In the genomic region with DNA sequence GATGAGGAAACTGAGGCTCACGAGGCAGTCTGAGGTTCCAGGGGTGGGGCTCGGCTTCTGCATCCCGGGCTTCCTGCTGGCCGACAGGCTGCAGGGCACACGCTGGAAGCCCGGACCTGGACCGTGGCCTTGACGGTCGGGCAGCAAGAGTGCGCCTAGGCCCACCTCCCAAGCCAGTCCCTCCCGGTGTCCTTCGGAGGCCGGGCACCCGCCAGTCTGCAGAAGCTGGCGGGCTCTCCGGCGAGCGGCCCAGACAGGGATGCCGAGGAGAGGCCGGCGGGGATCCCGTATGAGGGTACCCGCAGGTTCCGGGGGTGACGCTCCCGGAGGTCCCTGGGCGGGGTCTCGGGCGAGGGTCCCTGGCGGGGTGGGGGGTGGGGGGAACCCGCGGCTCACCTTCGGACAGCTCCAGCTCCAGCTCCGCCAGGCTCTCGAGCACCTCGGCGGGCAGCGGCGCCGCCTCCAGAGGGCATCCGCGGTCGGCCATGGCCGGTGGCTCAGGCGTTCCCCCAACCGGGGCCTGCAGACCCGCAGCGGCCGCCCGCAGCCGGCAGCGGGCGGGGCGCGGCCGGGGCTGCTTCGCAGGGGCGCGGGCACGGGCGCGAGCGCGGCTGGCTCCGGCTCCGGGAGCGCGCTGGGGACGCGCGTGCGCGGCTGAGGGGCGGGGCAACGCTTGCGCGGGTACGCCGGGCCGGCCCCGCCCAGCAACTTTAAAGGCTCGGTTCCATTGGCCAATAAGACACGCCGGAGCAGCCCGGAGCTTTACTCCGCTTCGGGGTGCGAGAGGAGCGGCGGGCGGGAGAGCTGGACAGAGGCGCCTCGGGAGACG, we compare ENCODE assay signal across 7 mouse cellular contexts. TPM values are rescaled to one million over a fixed set of nuclear protein-coding genes. Genes with fewer than 3 reads are reported as not detected.
DNase-seq lines count a peak whose midpoint lies in the region; ATAC-seq lines count a peak whose summit lies in the region.

A gene (minus strand): TSS at position 581 of the 829 bp plus-strand sequence.

- H3K4me1 ChIP-seq in embryonic facial prominence, embryonic 11.5 days (ENCODE audit: control insufficient read depth, insufficient read depth, low read length), result peaks cover 3% of the 10 kb centered on the region; the same call in 1 of the 2 replicates
- 0 out of 2 replicates have a peak, but pooled peaks cover 9% of the 10 kb centered on the region for H3K4me1 ChIP-seq in limb, embryonic 11.5 days (ENCODE audit: control insufficient read depth, insufficient read depth, low read length)
- peaks cover 22% of the 10 kb centered on the region for H3K4me1 ChIP-seq in midbrain, embryonic 14.5 days (ENCODE audit: control insufficient read depth, insufficient read depth, low read length)

- WGBS in embryonic facial prominence, embryonic 11.5 days, result under 1% methylated on average over 76 of the region's 94 CpGs
- WGBS in limb, embryonic 11.5 days, result under 1% methylated on average over 87 of the region's 94 CpGs
- under 1% methylated on average over 86 of the region's 94 CpGs for WGBS in midbrain, embryonic 14.5 days

- ATAC-seq in embryonic facial prominence, embryonic 11.5 days (replicated peaks; ENCODE audit: insufficient number of reproducible peaks, low FRiP score, low TSS enrichment, low read depth), result peak; percentile 91
- peak; percentile 89 for ATAC-seq in limb, embryonic 11.5 days (ENCODE audit: insufficient number of reproducible peaks, low FRiP score, low TSS enrichment, low read depth)
- ATAC-seq in midbrain, embryonic 14.5 days (ENCODE audit: low FRiP score, low TSS enrichment), result peak; percentile 94

- H3K27ac ChIP-seq in embryonic facial prominence, embryonic 11.5 days (replicated peaks; ENCODE audit: low read depth, low read length), result peak within 1 kb of the TSS; percentile 43
- H3K27ac ChIP-seq in limb, embryonic 11.5 days (replicated peaks; ENCODE audit: low read depth, low read length), result peak within 1 kb of the TSS; percentile 81; the same call in 1 of the 2 replicates
- peak within 1 kb of the TSS; percentile 90 for H3K27ac ChIP-seq in midbrain, embryonic 14.5 days (replicated peaks; ENCODE audit: low read depth, low read length)

- H3K9ac ChIP-seq in embryonic facial prominence, embryonic 11.5 days (replicated peaks; ENCODE audit: low read length), result peak within 1 kb of the TSS; percentile 90
- H3K9ac ChIP-seq in limb, embryonic 11.5 days (ENCODE audit: low read length), result peak within 1 kb of the TSS; percentile 83
- H3K9ac ChIP-seq in midbrain, embryonic 14.5 days (replicated peaks; ENCODE audit: low read length), result peak within 1 kb of the TSS; percentile 96

- H3K4me2 ChIP-seq in embryonic facial prominence, embryonic 11.5 days (ENCODE audit: low read depth, low read length), result peak within 1 kb of the TSS; percentile 74
- H3K4me2 ChIP-seq in limb, embryonic 11.5 days (ENCODE audit: low read depth, severe bottlenecking), result peak within 1 kb of the TSS; percentile 81
- peak within 1 kb of the TSS; percentile 80 for H3K4me2 ChIP-seq in midbrain, embryonic 14.5 days (ENCODE audit: low read length)

- peak; percentile 98 for DNase-seq in adrenal gland, postnatal 14 days
- peak; percentile 95 for DNase-seq in embryonic facial prominence, embryonic 11.5 days (ENCODE audit: low spot score)
- DNase-seq in heart, adult 11 months, result peak; percentile 100
- peak; percentile 98 for DNase-seq in kidney, adult 18-20 months
- peak; percentile 95 for DNase-seq in limb, embryonic 11.5 days (ENCODE audit: low spot score)
- DNase-seq in midbrain, embryonic 14.5 days, result peak; percentile 98
- DNase-seq in spleen, adult 18-20 months, result peak; percentile 88 to 98

- H3K4me3 ChIP-seq in embryonic facial prominence, embryonic 11.5 days (ENCODE audit: low read depth, low read length), result peak within 1 kb of the TSS; percentile 73
- peak within 1 kb of the TSS; percentile 85 for H3K4me3 ChIP-seq in limb, embryonic 11.5 days (ENCODE audit: low read depth, low read length)
- H3K4me3 ChIP-seq in midbrain, embryonic 14.5 days (replicated peaks; ENCODE audit: low read depth, low read length), result peak within 1 kb of the TSS; percentile 90

- H3K36me3 ChIP-seq in embryonic facial prominence, embryonic 11.5 days (replicated peaks; ENCODE audit: control insufficient read depth, insufficient read depth, low read depth, low read length), result no peaks in the 10 kb centered on the region
- H3K36me3 ChIP-seq in limb, embryonic 11.5 days (ENCODE audit: control insufficient read depth, insufficient read depth, low read length), result peaks cover under 1% of the 10 kb centered on the region; the same call in 1 of the 2 replicates
- peaks cover 2% of the 10 kb centered on the region; the same call in 1 of the 2 replicates for H3K36me3 ChIP-seq in midbrain, embryonic 14.5 days (ENCODE audit: control insufficient read depth, insufficient read depth, low read length)

- H3K27me3 ChIP-seq in embryonic facial prominence, embryonic 11.5 days (ENCODE audit: control insufficient read depth, insufficient read depth, low read length), result no peaks in the 10 kb centered on the region
- H3K27me3 ChIP-seq in limb, embryonic 11.5 days (ENCODE audit: control insufficient read depth, insufficient read depth, low read length), result no peaks in the 10 kb centered on the region
- H3K27me3 ChIP-seq in midbrain, embryonic 14.5 days (ENCODE audit: control insufficient read depth, insufficient read depth, low read length), result no peaks in the 10 kb centered on the region

- H3K9me3 ChIP-seq in embryonic facial prominence, embryonic 11.5 days (replicated peaks; ENCODE audit: control insufficient read depth, low read length), result no peaks in the 10 kb centered on the region
- H3K9me3 ChIP-seq in limb, embryonic 11.5 days (ENCODE audit: control insufficient read depth, low read length), result no peaks in the 10 kb centered on the region
- H3K9me3 ChIP-seq in midbrain, embryonic 14.5 days (ENCODE audit: control insufficient read depth, low read length), result no peaks in the 10 kb centered on the region

RNA-seq across cellular contexts. Expression of the gene that starts here (rescaled TPM):
- 31.1 and 31.6 TPM in 2 replicates for total RNA-seq in adrenal gland, postnatal 14 days (2021)
- polyA plus RNA-seq in embryonic facial prominence, embryonic 11.5 days (2014; fragmentation: Nextera tagmentation; extraction: Ambion mirVana), result 3.9 and 4.3 TPM in 2 replicates
- polyA plus RNA-seq in limb, embryonic 11.5 days (2014; fragmentation: Nextera tagmentation; extraction: Ambion mirVana), result 4.5 and 5.2 TPM in 2 replicates
- 9.3 and 12.9 TPM in 2 replicates for polyA plus RNA-seq in midbrain, embryonic 14.5 days (2014; fragmentation: Nextera tagmentation; extraction: Ambion mirVana)

Comparison
In these comparisons a context has a peak if more than half of its experiments do, and no peak if none do; other contexts are left out.
1. Peak in every context shown above with its lines: DNase-seq, ATAC-seq, H3K4me3 ChIP-seq and H3K27ac ChIP-seq.